Mouse (Mus musculus) olfactory bulb, adult 2 months (tissue): ENCODE data around the gene Grcc10.

Source experiments
- CTCF ChIP-seq: fragments of 200-500 bp; IDR thresholded peaks from 2 replicates; pipeline ENCODE4 v1.5.1; 2012; ENCODE audit warnings: low read depth, mild to moderate bottlenecking, low read length, moderate library complexity; ENCODE audit not compliant: insufficient read depth
- POLR2A ChIP-seq: fragments of 200-500 bp; IDR thresholded peaks from 2 replicates; pipeline ENCODE4 v1.6.1; 2012; ENCODE audit warnings: mild to moderate bottlenecking, low read depth, low read length, moderate library complexity; ENCODE audit not compliant: insufficient read depth

DNA sequence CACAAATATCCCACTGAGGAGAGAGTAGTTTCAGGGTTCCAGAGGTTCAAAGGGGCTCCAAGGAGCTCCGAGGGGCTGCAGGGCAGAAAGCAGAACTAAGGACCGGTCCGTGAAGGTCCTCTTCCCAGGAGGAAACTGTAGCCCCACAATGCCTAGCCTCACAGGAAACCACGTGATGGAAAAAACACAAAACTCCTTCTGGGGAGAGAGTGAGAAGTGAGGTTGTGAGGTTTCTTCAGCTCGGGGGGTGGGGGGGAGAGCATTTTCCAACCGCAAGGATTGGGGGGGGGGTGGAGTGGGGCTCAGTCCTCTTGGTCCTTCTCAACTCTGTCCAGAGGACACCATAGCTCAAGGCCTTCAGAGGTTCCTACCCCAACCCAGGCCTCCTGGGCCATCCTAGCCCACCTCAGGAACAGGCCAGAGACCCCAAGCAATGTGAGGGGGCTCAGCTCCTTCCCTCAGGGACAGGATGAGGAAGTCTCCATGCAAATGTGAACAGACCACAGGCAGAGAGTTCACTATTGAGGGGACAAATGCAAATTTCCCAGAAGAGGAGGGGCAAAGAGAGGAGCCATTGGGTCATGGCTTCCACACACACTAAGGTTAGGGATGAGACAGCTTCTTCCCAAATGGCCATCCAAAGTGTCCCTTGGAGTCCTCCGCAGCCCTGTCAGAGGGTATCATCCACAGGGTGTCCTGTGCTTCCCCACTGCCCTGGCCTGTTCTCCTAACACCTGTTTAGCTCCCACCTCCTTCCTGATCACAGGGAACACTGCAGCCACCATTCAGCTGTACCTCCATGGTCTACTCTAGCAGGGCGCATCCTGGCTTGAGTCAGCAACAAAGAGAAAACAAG lies 11.1 kb downstream of the Grcc10 start:
- TF ChIP-seq CTCF = no peak
- no peak for TF ChIP-seq POLR2A
